Mouse (Mus musculus) neural tube, embryonic 15.5 days (tissue): ENCODE results near the gene Cdh15. TPM values are rescaled to one million over a fixed set of nuclear protein-coding genes. Genes with fewer than 3 reads are reported as not detected.

Source experiments
- ATAC-seq: fragments of 200-750 bp; cut with Nextera tagmentation; 2 replicates; pipeline ENCODE4 v1.8.0; 2017; ENCODE audit warnings: mild to moderate bottlenecking, moderate TSS enrichment, moderate library complexity; ENCODE audit not compliant: low FRiP score
- H3K27ac ChIP-seq: fragments of 300-500 bp; sonication (generic); replicated peaks from 2 replicates; pipeline ENCODE4 v1.5.1; 2015; ENCODE audit warnings: mild to moderate bottlenecking, inconsistent platforms
- H3K27me3 ChIP-seq: fragments of 300-500 bp; sonication (generic); replicated peaks from 2 replicates; pipeline ENCODE4 v1.6.1; 2015; ENCODE audit warnings: inconsistent platforms
- H3K36me3 ChIP-seq: fragments of 300-500 bp; sonication (generic); 2 replicates; pipeline ENCODE4 v1.6.1; 2015; ENCODE audit warnings: inconsistent platforms
- H3K4me1 ChIP-seq: fragments of 300-500 bp; sonication (generic); 2 replicates; pipeline ENCODE4 v1.6.1; 2015; ENCODE audit warnings: inconsistent platforms
- H3K4me2 ChIP-seq: fragments of 300-500 bp; sonication (generic); 2 replicates; pipeline ENCODE4 v1.6.1; 2015; ENCODE audit warnings: inconsistent platforms, mild to moderate bottlenecking, moderate library complexity
- H3K4me3 ChIP-seq: fragments of 300-500 bp; sonication (generic); replicated peaks from 2 replicates; pipeline ENCODE4 v1.5.1; 2015; ENCODE audit warnings: mild to moderate bottlenecking, inconsistent platforms
- H3K9ac ChIP-seq: fragments of 300-500 bp; sonication (generic); replicated peaks from 2 replicates; pipeline ENCODE4 v1.6.1; 2015; ENCODE audit warnings: mild to moderate bottlenecking, inconsistent platforms
- H3K9me3 ChIP-seq: fragments of 300-500 bp; sonication (generic); replicated peaks from 2 replicates; pipeline ENCODE4 v1.6.1; 2016; ENCODE audit warnings: inconsistent platforms
- WGBS: fragments of 180-500 bp; shearing (Covaris S2); methylation state at CpG from one replicate; pipeline ENCODE4 v1.1.7; 2015; ENCODE audit warnings: mixed read lengths; 5-methylcytosine and 5-hydroxymethylcytosine counted together
- polyA plus RNA-seq: library from polyadenylated mRNA; unstranded; fragments of >200 nt; fragmentation: Nextera tagmentation; extraction: Ambion mirVana; gene quantifications from 2 replicates; pipeline ENCODE4 v1.2.1, GENCODE M21; 2015

The Cdh15 gene
- polyA plus RNA-seq, 1 experiment from 2014 or later, result 3.2 TPM

GRCm38 (mm10) chr8:122912150-122912549, 64.4 kb downstream of the Cdh15 start:
- Histone ChIP-seq H3K27ac (no peak overlapping the region), H3K36me3 (peaks cover 21% of the 10 kb centered on the region), H3K4me2 (no peak overlapping the region), H3K27me3 (no peaks in the 10 kb centered on the region), H3K4me3 (no peak overlapping the region), H3K4me1 (peaks cover 8% of the 10 kb centered on the region), H3K9me3 (no peaks in the 10 kb centered on the region), H3K9ac (no peak overlapping the region)
- 77% methylated on average over 3 of the region's 3 CpGs for WGBS
- no peak for ATAC-seq

- Histone ChIP-seq H3K4me2 (no peak overlapping the region), H3K9me3 (no peaks in the 10 kb centered on the region), H3K4me1 (peaks cover 15% of the 10 kb centered on the region), H3K4me3 (no peak overlapping the region), H3K27me3 (no peaks in the 10 kb centered on the region), H3K9ac (no peak overlapping the region), H3K27ac (no peak overlapping the region), H3K36me3 (peaks cover 14% of the 10 kb centered on the region)
- ATAC-seq, result no peak
- 87% methylated on average over 4 of the region's 4 CpGs for WGBS
Observed at GRCm38 (mm10) chr8:122912871-122913270, 65.1 kb downstream of the Cdh15 start.

- Histone ChIP-seq H3K27ac (no peak overlapping the region), H3K36me3 (0 out of 2 replicates have a peak, but pooled peaks cover 10% of the 10 kb centered on the region), H3K4me2 (no peak overlapping the region), H3K4me1 (peaks cover 54% of the 10 kb centered on the region), H3K9ac (no peak overlapping the region), H3K27me3 (no peaks in the 10 kb centered on the region), H3K4me3 (no peak overlapping the region), H3K9me3 (no peaks in the 10 kb centered on the region)
- ATAC-seq, result no peak
- WGBS, result 66% methylated on average over 3 of the region's 3 CpGs
Observed at GRCm38 (mm10) chr8:122916766-122917165, 69.0 kb downstream of the Cdh15 start.

Other genes starting within 250 kb of the Cdh15 start
- 6.7 and 9.5 TPM in 2 replicates for gene Galns, start 236.5 kb upstream of the Cdh15 start, polyA plus RNA-seq
- 103 and 113 TPM in 2 replicates for gene Trappc2l, start 236.3 kb upstream of the Cdh15 start, polyA plus RNA-seq
- gene Pabpn1l, start 225.2 kb upstream of the Cdh15 start, polyA plus RNA-seq, result 0.14 TPM in 1 of 2 replicates, not detected in the other
- gene Cbfa2t3, start 148.9 kb upstream of the Cdh15 start, polyA plus RNA-seq, result 14.4 and 16.8 TPM in 2 replicates
- 15.2 and 20.3 TPM in 2 replicates for gene Acsf3, start 72.5 kb upstream of the Cdh15 start, polyA plus RNA-seq
- gene Ankrd11, start 194.3 kb downstream of the Cdh15 start, polyA plus RNA-seq, result 36.5 and 59.9 TPM in 2 replicates
- gene Spg7, start 215.0 kb downstream of the Cdh15 start, polyA plus RNA-seq, result 45.8 and 47.6 TPM in 2 replicates